Mouse (Mus musculus) midbrain, embryonic 14.5 days (tissue): ENCODE results near the gene Rmi1. TPM values are rescaled to one million over a fixed set of nuclear protein-coding genes. Genes with fewer than 3 reads are reported as not detected.
A peak's percentile ranks its signal among the peaks of the same experiment; 100 is the strongest.

Experiments used
- ATAC-seq: fragments of 200-750 bp; cut with Nextera tagmentation; 2 replicates; pipeline ENCODE4 v1.8.0; 2017; ENCODE audit warnings: moderate number of reproducible peaks, moderate library complexity; ENCODE audit not compliant: low FRiP score, low TSS enrichment
- DNase-seq: peaks from one replicate; pipeline ENCODE4 v3.0.0-alpha.2; 2015
- H3K27ac ChIP-seq: fragments of 300-500 bp; sonication (generic); replicated peaks from 2 replicates; pipeline ENCODE4 v1.5.1; 2014; ENCODE audit warnings: mild to moderate bottlenecking, low read depth, low read length, moderate library complexity
- H3K27me3 ChIP-seq: fragments of 300-500 bp; sonication (generic); 2 replicates; pipeline ENCODE4 v1.6.1; 2014; ENCODE audit warnings: low read length, control low read depth, mixed read lengths; ENCODE audit not compliant: control insufficient read depth, insufficient read depth
- H3K36me3 ChIP-seq: fragments of 300-500 bp; sonication (generic); 2 replicates; pipeline ENCODE4 v1.6.1; 2014; ENCODE audit warnings: low read length, control low read depth; ENCODE audit not compliant: control insufficient read depth, insufficient read depth
- H3K4me1 ChIP-seq: fragments of 300-500 bp; sonication (generic); 2 replicates; pipeline ENCODE4 v1.6.1; 2014; ENCODE audit warnings: mild to moderate bottlenecking, antibody characterized with exemption, low read length, control low read depth; ENCODE audit not compliant: control insufficient read depth, insufficient read depth
- H3K4me2 ChIP-seq: fragments of 300-500 bp; sonication (generic); 2 replicates; pipeline ENCODE4 v1.6.1; 2014; ENCODE audit warnings: mild to moderate bottlenecking, low read length, moderate library complexity
- H3K4me3 ChIP-seq: fragments of 300-500 bp; sonication (generic); replicated peaks from 2 replicates; pipeline ENCODE4 v1.5.1; 2014; ENCODE audit warnings: low read depth, low read length
- H3K9ac ChIP-seq: fragments of 300-500 bp; sonication (generic); replicated peaks from 2 replicates; pipeline ENCODE4 v1.6.1; 2014; ENCODE audit warnings: mild to moderate bottlenecking, low read length, moderate library complexity
- H3K9me3 ChIP-seq: fragments of 300-500 bp; sonication (generic); 2 replicates; pipeline ENCODE4 v1.6.1; 2016; ENCODE audit warnings: low read length, control low read depth, mixed read lengths; ENCODE audit not compliant: control insufficient read depth
- WGBS: fragments of 180-500 bp; shearing (Covaris S2); extraction: QIAGEN DNeasy Blood & Tissue Kit; methylation state at CpG from one replicate; pipeline ENCODE4 v1.1.7; 2014; 5-methylcytosine and 5-hydroxymethylcytosine counted together
- polyA plus RNA-seq: library from polyadenylated mRNA; unstranded; fragments of >200 nt; fragmentation: Nextera tagmentation; extraction: Ambion mirVana; gene quantifications from 2 replicates; pipeline ENCODE4 v1.2.1, GENCODE M21; 2014

Rmi1 gene
- polyA plus RNA-seq, 1 experiment from 2014 or later: 26.0 TPM

GRCm38 (mm10) chr13:58415374-58415773, 13.3 kb downstream of the Rmi1 start:
- Histone ChIP-seq H3K4me1 (no peaks in the 10 kb centered on the region), H3K36me3 (0 out of 2 replicates have a peak, but pooled peaks cover under 1% of the 10 kb centered on the region), H3K9me3 (no peaks in the 10 kb centered on the region), H3K9ac (no peak overlapping the region), H3K4me2 (no peak overlapping the region), H3K27ac (no peak overlapping the region), H3K27me3 (no peaks in the 10 kb centered on the region), H3K4me3 (no peak overlapping the region)
- ATAC-seq (no peak), DNase-seq (no peak)
- WGBS: 87% methylated on average over 6 of the region's 6 CpGs

- Histone ChIP-seq H3K9ac (no peak overlapping the region), H3K9me3 (no peaks in the 10 kb centered on the region), H3K36me3 (no peaks in the 10 kb centered on the region), H3K4me1 (no peaks in the 10 kb centered on the region), H3K27ac (no peak overlapping the region), H3K4me3 (no peak overlapping the region), H3K4me2 (no peak overlapping the region), H3K27me3 (no peaks in the 10 kb centered on the region)
- whole genome bisulfite sequencing: 89% methylated on average over 5 of the region's 5 CpGs
- DNase-seq (no peak), ATAC-seq (no peak)
Measured at GRCm38 (mm10) chr13:58415838-58416237, 13.8 kb downstream of the Rmi1 start.

- ATAC-seq (no peak), DNase-seq (no peak)
- WGBS: 76% methylated on average over 4 of the region's 4 CpGs
- no peak overlapping the region for H3K27ac ChIP-seq
- H3K9ac ChIP-seq: no peak overlapping the region
- no peak overlapping the region for H3K4me2 ChIP-seq
- H3K9me3 ChIP-seq: no peaks in the 10 kb centered on the region
- H3K27me3 ChIP-seq: no peaks in the 10 kb centered on the region
- H3K4me3 ChIP-seq: no peak overlapping the region
- H3K36me3 ChIP-seq: no peaks in the 10 kb centered on the region
- H3K4me1 ChIP-seq: no peaks in the 10 kb centered on the region
Measured at GRCm38 (mm10) chr13:58418656-58419055, 16.6 kb downstream of the Rmi1 start.

- 92% methylated on average over 1 of the region's 1 CpGs for WGBS
- Histone ChIP-seq H3K4me1 (no peaks in the 10 kb centered on the region), H3K9ac (no peak overlapping the region), H3K36me3 (no peaks in the 10 kb centered on the region), H3K9me3 (no peaks in the 10 kb centered on the region), H3K27ac (no peak overlapping the region), H3K4me2 (no peak overlapping the region), H3K27me3 (no peaks in the 10 kb centered on the region), H3K4me3 (no peak overlapping the region)
- no peak for ATAC-seq
- no peak for DNase-seq
Measured at GRCm38 (mm10) chr13:58419266-58419665, 17.2 kb downstream of the Rmi1 start.

- Histone ChIP-seq H3K4me3 (no peak overlapping the region), H3K9ac (no peak overlapping the region), H3K36me3 (no peaks in the 10 kb centered on the region), H3K4me2 (no peak overlapping the region), H3K4me1 (no peaks in the 10 kb centered on the region), H3K27me3 (no peaks in the 10 kb centered on the region), H3K9me3 (no peaks in the 10 kb centered on the region), H3K27ac (no peak overlapping the region)
- WGBS: 86% methylated on average over 4 of the region's 4 CpGs
- DNase-seq (no peak), ATAC-seq (no peak)
Measured at GRCm38 (mm10) chr13:58421026-58421425, 19.0 kb downstream of the Rmi1 start.

GRCm38 (mm10) chr13:58422242-58422641, 20.2 kb downstream of the Rmi1 start:
- H3K27me3 ChIP-seq: no peaks in the 10 kb centered on the region
- ATAC-seq (no peak), DNase-seq (no peak)
- H3K4me1 ChIP-seq: no peaks in the 10 kb centered on the region
- H3K9ac ChIP-seq: no peak overlapping the region
- no peak overlapping the region for H3K27ac ChIP-seq
- no peaks in the 10 kb centered on the region for H3K9me3 ChIP-seq
- 93% methylated on average over 4 of the region's 4 CpGs for WGBS
- H3K36me3 ChIP-seq: no peaks in the 10 kb centered on the region
- H3K4me3 ChIP-seq: no peak overlapping the region
- no peak overlapping the region for H3K4me2 ChIP-seq

- DNase-seq (no peak), ATAC-seq (no peak)
- WGBS: 64% methylated on average over 10 of the region's 10 CpGs
- no peaks in the 10 kb centered on the region for H3K27me3 ChIP-seq
- H3K36me3 ChIP-seq: no peaks in the 10 kb centered on the region
- H3K27ac ChIP-seq: no peak overlapping the region
- no peak overlapping the region for H3K9ac ChIP-seq
- no peaks in the 10 kb centered on the region for H3K9me3 ChIP-seq
- H3K4me2 ChIP-seq: no peak overlapping the region
- H3K4me1 ChIP-seq: no peaks in the 10 kb centered on the region
- no peak overlapping the region for H3K4me3 ChIP-seq
Measured at GRCm38 (mm10) chr13:58423061-58423660, 21.1 kb downstream of the Rmi1 start.

GRCm38 (mm10) chr13:58439716-58440115, 37.7 kb downstream of the Rmi1 start:
- Histone ChIP-seq H3K36me3 (no peaks in the 10 kb centered on the region), H3K9me3 (no peaks in the 10 kb centered on the region), H3K4me1 (no peaks in the 10 kb centered on the region), H3K27ac (no peak overlapping the region), H3K9ac (no peak overlapping the region), H3K4me2 (no peak overlapping the region), H3K4me3 (no peak overlapping the region), H3K27me3 (no peaks in the 10 kb centered on the region)
- ATAC-seq (no peak), DNase-seq (no peak)
- WGBS: 58% methylated on average over 2 of the region's 2 CpGs

- H3K4me2 ChIP-seq: no peak overlapping the region
- H3K9ac ChIP-seq: no peak overlapping the region
- H3K36me3 ChIP-seq: no peaks in the 10 kb centered on the region
- WGBS: 59% methylated on average over 4 of the region's 4 CpGs
- H3K27ac ChIP-seq: no peak overlapping the region
- ATAC-seq (no peak), DNase-seq (peak; percentile 45)
- H3K4me1 ChIP-seq: no peaks in the 10 kb centered on the region
- no peaks in the 10 kb centered on the region for H3K9me3 ChIP-seq
- H3K27me3 ChIP-seq: no peaks in the 10 kb centered on the region
- H3K4me3 ChIP-seq: no peak overlapping the region
Measured at GRCm38 (mm10) chr13:58443326-58443725, 41.3 kb downstream of the Rmi1 start.
